Mouse (Mus musculus) embryo, embryonic 10.5 days (tissue): ENCODE results near the gene Itgb6.

Experiments
- DNase-seq: peaks from one replicate; pipeline ENCODE4 v3.0.0-alpha.2; 2015; ENCODE audit warnings: low spot score

Itgb6 gene

GRCm38 (mm10) chr2:60672973-60673954 is 49.2 kb downstream of the Itgb6 start:
- DNase-seq, result no peak

GRCm38 (mm10) chr2:60671215-60671614 is 51.2 kb downstream of the Itgb6 start:
- no peak for DNase-seq

DNA sequence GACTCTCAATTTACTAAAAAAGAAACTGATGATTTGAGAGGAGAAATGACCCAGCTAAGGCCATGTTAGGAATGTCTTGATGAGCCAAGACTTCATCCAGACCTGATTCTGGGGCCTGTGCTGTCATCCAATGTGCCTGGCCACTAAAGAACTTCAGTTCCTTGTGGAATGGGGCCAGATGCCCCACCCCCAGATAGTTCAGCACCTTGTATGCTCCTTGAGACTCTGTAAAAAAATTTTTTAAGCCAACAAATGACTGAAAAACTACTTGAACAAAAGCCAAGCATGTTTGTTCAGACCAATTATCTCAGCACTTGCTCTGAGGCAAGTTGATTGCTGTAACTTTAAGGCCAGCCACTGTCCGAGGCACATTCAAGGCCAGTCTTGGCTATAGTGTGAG is 59.4 kb downstream of the Itgb6 start:
- no peak for DNase-seq

GRCm38 (mm10) chr2:60659993-60660392 is 62.5 kb downstream of the Itgb6 start:
- DNase-seq, result no peak

DNA sequence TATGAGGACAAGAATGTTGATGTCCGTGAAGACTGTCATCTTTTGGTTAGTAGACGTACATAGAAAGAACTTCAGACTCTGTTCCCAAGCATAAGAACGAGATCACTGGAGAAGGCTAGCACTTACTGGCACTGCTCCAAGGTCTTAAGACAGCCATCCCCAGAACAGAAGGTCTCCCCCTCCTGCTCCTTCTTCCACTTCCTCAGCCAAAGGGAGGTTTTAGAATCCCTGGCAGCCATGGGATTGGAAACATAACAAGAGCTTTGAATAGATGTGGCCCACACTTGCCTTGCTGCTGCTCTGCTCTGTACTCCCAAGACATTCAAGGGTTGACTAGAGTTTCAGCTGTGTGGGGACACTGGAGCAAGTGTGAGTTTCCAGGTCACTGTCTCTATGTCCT is 63.5 kb downstream of the Itgb6 start:
- DNase-seq, result no peak

GRCm38 (mm10) chr2:60654828-60655227 is 67.6 kb downstream of the Itgb6 start:
- no peak for DNase-seq

- DNase-seq, result no peak
These were observed 72.3 kb downstream of the Itgb6 start for GRCm38 (mm10) chr2:60650155-60650554.

GRCm38 (mm10) chr2:60647650-60648049 is 74.8 kb downstream of the Itgb6 start:
- peak; percentile 18 for DNase-seq

DNA sequence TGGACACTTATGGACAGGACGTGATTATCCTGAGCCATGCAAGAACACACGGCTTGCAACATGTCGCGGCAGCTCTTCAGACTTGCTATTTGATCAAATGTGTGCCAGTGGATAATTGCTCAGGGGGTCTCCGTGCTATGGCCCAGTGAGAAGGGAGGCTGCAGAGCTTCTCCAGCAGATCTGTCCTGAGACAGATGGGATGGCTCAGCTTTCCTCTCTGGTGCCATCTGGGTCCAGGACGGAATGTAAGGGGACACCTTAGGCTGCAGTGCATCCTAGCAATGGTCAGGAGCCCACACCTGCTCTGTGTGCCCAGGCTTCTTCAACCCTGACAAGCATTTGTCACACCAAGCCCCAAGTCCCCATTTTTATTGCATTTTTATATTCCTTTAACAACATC is 75.9 kb downstream of the Itgb6 start:
- DNase-seq, result no peak

GRCm38 (mm10) chr2:60643406-60643805 is 79.0 kb downstream of the Itgb6 start:
- no peak for DNase-seq

- DNase-seq, result no peak
These were observed 79.8 kb downstream of the Itgb6 start for GRCm38 (mm10) chr2:60642606-60643005.

GRCm38 (mm10) chr2:60640342-60640672 is 82.1 kb downstream of the Itgb6 start:
- no peak for DNase-seq

DNA sequence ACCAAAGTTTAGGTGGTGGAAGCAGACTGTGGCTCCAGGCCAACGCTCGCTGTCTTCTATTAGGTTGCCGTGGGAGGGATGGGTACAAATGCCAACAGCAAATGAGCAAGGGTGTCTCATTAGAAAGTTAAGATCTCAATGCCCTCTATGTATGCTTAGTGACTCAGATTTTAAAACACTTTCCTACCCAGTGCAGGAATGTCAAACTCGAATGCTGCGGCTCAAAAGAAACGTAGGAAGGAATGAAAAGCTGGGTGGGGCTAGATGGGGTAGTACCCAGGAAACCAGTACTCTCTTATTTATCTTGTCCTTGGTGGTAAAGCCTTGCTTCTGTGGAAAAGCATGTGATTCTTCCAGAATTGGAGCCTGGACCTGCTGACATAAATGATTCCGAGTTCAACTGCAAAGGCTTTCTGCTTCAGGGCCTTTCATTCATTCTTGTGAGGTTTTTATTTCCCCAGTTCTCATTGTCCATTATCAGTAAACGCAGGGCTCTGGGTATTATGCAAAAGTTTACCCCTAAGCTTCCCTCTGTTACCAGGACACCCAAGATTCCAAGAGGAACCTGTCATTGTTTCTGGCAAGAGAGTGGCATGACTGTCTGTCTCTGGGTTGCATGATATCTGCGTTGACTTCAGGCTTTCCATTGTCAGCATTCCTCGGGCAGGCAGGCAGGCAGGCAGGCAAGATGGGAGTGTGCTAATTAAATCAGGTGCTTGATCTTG is 82.7 kb downstream of the Itgb6 start:
- DNase-seq, result no peak

DNA sequence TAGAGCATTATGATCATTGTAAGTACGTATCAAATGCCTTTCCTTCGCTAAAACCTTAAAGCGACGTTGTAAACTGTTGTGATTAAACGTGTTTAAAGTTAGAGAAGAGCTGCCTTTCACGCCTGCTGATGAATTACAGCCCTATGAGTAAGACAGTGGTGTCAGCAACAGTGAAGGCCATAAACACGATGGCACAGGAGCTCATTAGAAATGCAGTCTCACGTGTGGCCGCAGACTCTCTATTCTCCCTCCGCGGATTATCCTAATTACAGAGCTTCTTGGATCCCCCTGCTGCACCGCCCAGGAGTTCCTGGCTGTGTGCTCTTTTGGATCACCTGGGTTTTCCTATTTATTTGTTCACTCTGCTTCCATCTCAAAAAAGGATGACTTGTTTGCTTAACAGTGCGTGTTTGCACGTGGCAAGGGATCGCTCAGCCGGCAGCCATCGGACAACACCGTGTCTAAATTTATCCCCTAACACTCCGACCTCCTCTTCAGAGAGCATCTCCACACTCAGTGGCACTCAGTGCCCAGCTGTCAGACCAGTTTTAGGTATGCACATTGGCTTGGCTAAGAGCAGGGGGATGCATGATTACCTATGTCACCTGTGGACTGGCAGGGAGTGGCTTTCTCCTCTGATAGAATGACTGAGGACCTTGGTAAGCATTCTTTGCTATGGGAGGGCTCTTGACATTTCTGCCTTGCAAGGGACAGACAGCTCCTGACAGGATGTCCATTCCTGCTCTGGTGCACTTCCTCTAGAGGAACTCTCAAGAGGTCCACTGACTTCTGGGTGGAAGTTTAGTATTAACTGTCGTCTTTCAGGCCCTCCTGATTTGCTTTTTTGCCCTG is 85.3 kb downstream of the Itgb6 start:
- DNase-seq, result peak; percentile 26

GRCm38 (mm10) chr2:60636481-60636880 is 86.0 kb downstream of the Itgb6 start:
- DNase-seq, result no peak

DNA sequence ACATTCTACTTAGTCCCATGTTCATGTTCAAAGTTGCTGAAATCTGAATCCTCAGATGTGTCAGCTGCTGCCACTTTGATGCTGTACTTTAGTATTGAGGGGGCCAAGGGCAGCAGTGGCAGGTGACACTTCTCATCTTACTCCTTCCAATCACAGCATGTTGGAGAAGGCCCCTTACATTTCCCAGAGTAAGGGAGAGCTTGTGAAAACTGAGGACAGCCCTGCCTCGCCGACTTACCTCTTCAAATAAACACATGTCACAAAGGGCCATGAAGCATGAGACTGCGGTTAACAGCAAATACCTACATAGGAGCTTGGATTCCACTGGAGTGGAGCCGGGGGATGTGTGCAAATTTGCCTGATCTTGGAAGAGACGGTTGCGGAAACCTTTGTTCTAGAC is 86.4 kb downstream of the Itgb6 start:
- DNase-seq, result no peak

DNA sequence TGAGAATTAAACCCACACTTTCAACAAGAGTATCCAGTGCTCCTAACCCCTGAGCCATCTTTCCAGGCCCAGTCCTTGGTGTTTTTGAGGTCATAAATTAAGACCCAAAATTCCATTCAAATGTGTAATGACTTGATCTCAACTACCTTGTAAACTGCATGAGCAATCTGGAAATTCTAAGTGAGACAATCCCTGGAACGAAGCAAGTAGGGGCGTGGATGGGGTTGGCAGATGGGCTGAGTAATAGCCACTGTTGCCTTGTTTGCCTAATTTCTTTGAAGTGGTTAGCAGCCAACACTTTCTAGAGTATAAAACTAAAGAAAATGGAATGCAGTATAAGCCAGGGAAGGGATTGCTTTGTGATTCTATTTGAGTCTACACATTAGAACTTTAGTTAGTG is 89.7 kb downstream of the Itgb6 start:
- DNase-seq, result no peak

DNA sequence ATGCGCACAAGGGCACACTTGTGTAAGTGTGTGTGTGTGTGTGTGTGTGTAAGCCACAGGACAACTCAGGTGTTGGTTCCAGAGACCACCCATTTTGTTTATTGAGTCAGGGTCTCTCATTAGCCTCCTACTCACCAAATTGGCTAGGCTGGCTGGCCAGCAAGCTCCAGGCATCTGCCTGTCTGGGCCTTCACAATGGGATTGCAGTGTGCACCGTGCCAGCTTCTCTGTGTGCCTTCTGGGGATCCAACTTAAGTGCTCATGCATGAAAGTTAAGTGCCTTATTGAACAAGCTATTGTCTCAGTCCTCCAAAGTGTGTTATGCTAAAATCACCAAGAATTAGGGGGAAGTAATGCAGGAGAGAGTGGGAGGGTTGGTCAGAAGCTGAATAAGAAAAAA is 92.1 kb downstream of the Itgb6 start:
- no peak for DNase-seq

- DNase-seq, result no peak
These were observed 94.5 kb downstream of the Itgb6 start for GRCm38 (mm10) chr2:60627952-60628351.

GRCm38 (mm10) chr2:60627515-60627914 is 94.9 kb downstream of the Itgb6 start:
- no peak for DNase-seq

DNA sequence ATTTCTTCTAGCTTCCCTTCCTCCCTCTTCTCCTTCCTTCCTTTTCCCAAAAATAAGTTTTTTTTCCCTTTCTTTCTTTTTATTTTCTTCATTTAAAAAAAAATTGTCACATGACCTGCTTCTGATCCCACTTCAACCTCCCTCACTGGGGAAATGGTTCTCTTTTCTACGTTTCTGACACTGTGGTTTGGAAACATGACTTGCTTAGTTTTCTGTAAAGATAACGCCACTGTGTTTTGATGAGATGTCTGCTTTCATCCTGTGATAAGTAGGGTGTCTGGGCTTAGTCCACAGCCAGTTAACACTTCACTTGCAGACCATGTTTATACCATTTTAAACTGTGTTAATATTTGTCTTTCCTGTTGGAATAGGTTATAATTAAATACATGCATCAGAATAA is 96.7 kb downstream of the Itgb6 start:
- DNase-seq, result no peak

DNA sequence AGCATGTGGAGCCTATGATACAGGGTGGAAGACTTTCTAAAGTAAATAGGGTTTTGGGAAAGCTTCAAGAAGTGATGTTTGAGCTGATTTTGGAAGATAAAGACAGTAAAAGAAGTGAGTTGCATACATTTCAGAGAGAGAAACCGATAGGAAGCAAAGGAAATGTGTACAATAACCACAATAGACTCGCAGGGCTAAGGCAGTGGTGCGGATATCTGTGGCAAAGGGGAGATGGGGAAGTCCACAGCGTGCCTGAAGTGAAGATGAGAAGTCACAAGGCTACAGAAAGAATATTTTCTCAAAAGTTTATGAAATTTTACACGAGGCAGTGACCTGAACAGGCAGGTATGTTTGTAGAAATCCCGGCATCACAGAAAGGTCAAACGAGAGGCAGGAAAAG is 100.3 kb downstream of the Itgb6 start:
- DNase-seq, result no peak
